Mouse (Mus musculus) embryonic facial prominence, embryonic 15.5 days (tissue): ENCODE data around the gene Vmn1r103. TPM values are rescaled to one million over a fixed set of nuclear protein-coding genes. Genes with fewer than 3 reads are reported as not detected.
"Not testable (repeated sequence)": the region's sequence is repeated elsewhere in the genome, so short reads cannot be mapped to it uniquely, and the experiment has no call there.

Source experiments
- ATAC-seq: fragments of 200-750 bp; cut with Nextera tagmentation; 2 replicates; pipeline ENCODE4 v1.8.0; 2017; ENCODE audit warnings: low read depth, moderate TSS enrichment; ENCODE audit not compliant: insufficient number of reproducible peaks, low FRiP score, low TSS enrichment
- H3K27ac ChIP-seq: fragments of 300-500 bp; sonication (generic); replicated peaks from 2 replicates; pipeline ENCODE4 v1.5.1; 2015; ENCODE audit warnings: mild to moderate bottlenecking, inconsistent platforms
- H3K27me3 ChIP-seq: fragments of 300-500 bp; sonication (generic); 2 replicates; pipeline ENCODE4 v1.6.1; 2015; ENCODE audit warnings: inconsistent platforms
- H3K36me3 ChIP-seq: fragments of 300-500 bp; sonication (generic); 2 replicates; pipeline ENCODE4 v1.6.1; 2015; ENCODE audit warnings: mild to moderate bottlenecking, inconsistent platforms
- H3K4me1 ChIP-seq: fragments of 300-500 bp; sonication (generic); 2 replicates; pipeline ENCODE4 v1.6.1; 2015; ENCODE audit warnings: inconsistent platforms
- H3K4me2 ChIP-seq: fragments of 300-500 bp; sonication (generic); replicated peaks from 2 replicates; pipeline ENCODE4 v1.6.1; 2015; ENCODE audit warnings: mild to moderate bottlenecking, inconsistent platforms
- H3K4me3 ChIP-seq: fragments of 300-500 bp; sonication (generic); replicated peaks from 2 replicates; pipeline ENCODE4 v1.5.1; 2015; ENCODE audit warnings: mild to moderate bottlenecking, inconsistent platforms
- H3K9ac ChIP-seq: fragments of 300-500 bp; sonication (generic); 2 replicates; pipeline ENCODE4 v1.6.1; 2015; ENCODE audit warnings: inconsistent platforms
- H3K9me3 ChIP-seq: fragments of 300-500 bp; sonication (generic); replicated peaks from 2 replicates; pipeline ENCODE4 v1.6.1; 2016; ENCODE audit warnings: inconsistent platforms
- WGBS: fragments of 180-500 bp; shearing (Covaris S2); methylation state at CpG from one replicate; pipeline ENCODE4 v1.1.7; 2015; 5-methylcytosine and 5-hydroxymethylcytosine counted together
- polyA plus RNA-seq: library from polyadenylated mRNA; unstranded; fragments of >200 nt; fragmentation: Nextera tagmentation; extraction: Ambion mirVana; gene quantifications from 2 replicates; pipeline ENCODE4 v1.2.1, GENCODE M21; 2015

The Vmn1r103 gene
- not detected in 2 replicates for polyA plus RNA-seq

GRCm38 (mm10) chr7:20510434-20510833 is at the start of gene Vmn1r103:
TSS of gene Vmn1r103 (minus strand) at chr7:20510534.
- not testable (repeated sequence) for H3K27me3 ChIP-seq

GRCm38 (mm10) chr7:20545657-20546056 is 35.3 kb upstream of the Vmn1r103 start, which contains the start of gene Gm5726:
TSS of gene Gm5726 (minus strand) at chr7:20545757.
- not testable (repeated sequence) for H3K27ac ChIP-seq, H3K9me3 ChIP-seq, H3K4me1 ChIP-seq, H3K4me3 ChIP-seq, ATAC-seq, H3K36me3 ChIP-seq, H3K27me3 ChIP-seq, H3K4me2 ChIP-seq, H3K9ac ChIP-seq
- WGBS = no CpG with 5 or more reads among the region's 1 CpGs

More at GRCm38 (mm10) chr7:20510434-20510833, at the start of gene Vmn1r103:
- not testable (repeated sequence) for H3K4me2 ChIP-seq, ATAC-seq, H3K36me3 ChIP-seq, H3K4me3 ChIP-seq, H3K27ac ChIP-seq, H3K9ac ChIP-seq, H3K9me3 ChIP-seq, H3K4me1 ChIP-seq
- no CpG with 5 or more reads among the region's 3 CpGs for WGBS

GRCm38 (mm10) chr7:20533537-20533936 is 23.2 kb upstream of the Vmn1r103 start, which contains the start of gene Vmn1r104:
TSS of gene Vmn1r104 (plus strand) at chr7:20533837.
- not testable (repeated sequence) for H3K27me3 ChIP-seq, H3K36me3 ChIP-seq, H3K27ac ChIP-seq, H3K9ac ChIP-seq, ATAC-seq, H3K4me2 ChIP-seq, H3K4me1 ChIP-seq, H3K4me3 ChIP-seq, H3K9me3 ChIP-seq
- no CpG with 5 or more reads among the region's 3 CpGs for WGBS

DNA sequence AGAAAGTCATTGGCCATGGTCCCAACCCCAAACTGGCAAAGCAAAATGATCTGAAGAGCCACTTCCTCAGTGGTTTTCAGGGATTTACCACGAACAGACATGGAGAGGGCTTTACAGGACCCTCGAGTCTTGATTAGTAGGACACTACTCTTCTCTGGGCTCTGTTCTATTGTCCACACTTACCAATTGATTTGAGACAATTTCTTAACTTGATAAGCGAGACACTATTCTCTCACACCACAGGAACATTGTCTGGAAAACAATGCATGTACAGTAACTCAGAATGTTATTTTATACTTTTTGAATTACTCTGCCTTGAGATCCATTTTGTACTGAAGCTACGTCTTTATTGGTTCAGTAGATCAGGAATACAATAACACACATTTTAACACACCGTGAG is 35.5 kb downstream of the Vmn1r103 start, which contains the start of gene Gm10670:
Gene Gm10670, minus strand, starts transcription at position 101 of the 400 bp plus-strand sequence.
- WGBS = no CpG with 5 or more reads among the region's 5 CpGs
- ATAC-seq, H3K4me3 ChIP-seq, H3K9me3 ChIP-seq, H3K27ac ChIP-seq, H3K36me3 ChIP-seq, H3K4me2 ChIP-seq, H3K9ac ChIP-seq, H3K4me1 ChIP-seq, H3K27me3 ChIP-seq: not testable (repeated sequence)

Other genes with a start within 250 kb of the Vmn1r103 start
- gene Gm5890, start 247.7 kb downstream of the Vmn1r103 start, polyA plus RNA-seq = not detected in 2 replicates
- not detected in 2 replicates for gene Gm4133, start 176.5 kb downstream of the Vmn1r103 start, polyA plus RNA-seq
- gene Gm5728, start 135.1 kb downstream of the Vmn1r103 start, polyA plus RNA-seq = not detected in 2 replicates
- not detected in 2 replicates for gene Vmn1r100, start 92.6 kb downstream of the Vmn1r103 start, polyA plus RNA-seq
- not detected in 2 replicates for gene Vmn1r101, start 67.9 kb downstream of the Vmn1r103 start, polyA plus RNA-seq
- not detected in 2 replicates for gene Gm10670, start 35.6 kb downstream of the Vmn1r103 start, polyA plus RNA-seq
- not detected in 2 replicates for gene Vmn1r104, start 23.3 kb upstream of the Vmn1r103 start, polyA plus RNA-seq
- not detected in 2 replicates for gene Gm5726, start 35.2 kb upstream of the Vmn1r103 start, polyA plus RNA-seq
- not detected in 2 replicates for gene Gm4141, start 65.7 kb upstream of the Vmn1r103 start, polyA plus RNA-seq
- not detected in 2 replicates for gene Gm4513, start 88.5 kb upstream of the Vmn1r103 start, polyA plus RNA-seq
- gene Vmn1r107, start 158.4 kb upstream of the Vmn1r103 start, polyA plus RNA-seq = not detected in 2 replicates
- not detected in 2 replicates for gene Vmn1r111, start 192.7 kb upstream of the Vmn1r103 start, polyA plus RNA-seq
- gene Gm10668, start 220.1 kb upstream of the Vmn1r103 start, polyA plus RNA-seq = not detected in 2 replicates